Comparison of ENCODE assay signal across 12 mouse cellular contexts in genomic region chr13:105147795-105148418, GRCm38 (mm10).
DNase-seq lines count a peak whose midpoint lies in the region; ATAC-seq lines count a peak whose summit lies in the region.
"Had no signal": no experiment of that assay in that cellular context is flagged by ENCODE, and none has a peak within 500 bp of the region (broad histone marks: within the 10 kb centered on the region; RNA-seq: fewer than 3 reads in every experiment).

No protein-coding gene starts in this region.

- H3K4me2 ChIP-seq in midbrain, embryonic 12.5 days (replicated peaks), result no peak overlapping the region
- no peak overlapping the region for H3K4me2 ChIP-seq in midbrain, embryonic 16.5 days (ENCODE audit: low read length)
- no peak overlapping the region for H3K4me2 ChIP-seq in hindbrain, embryonic 13.5 days
- H3K4me2 ChIP-seq: heart, embryonic 15.5 days; limb, embryonic 12.5 days had no signal

- intact Hi-C loops in heart, postnatal 10 days (cut with DNase I), result loop anchor here (5.0 kb wide), 1 partner anchor 201 kb away; no protein-coding TSS in a partner anchor
- intact Hi-C loops in heart, postnatal 25 days (cut with DNase I), result no loop called here

- H3K36me3 ChIP-seq in midbrain, embryonic 12.5 days, result no peaks in the 10 kb centered on the region
- H3K36me3 ChIP-seq in midbrain, embryonic 16.5 days (ENCODE audit: control insufficient read depth, insufficient read depth, low read length), result no peaks in the 10 kb centered on the region
- H3K36me3 ChIP-seq in hindbrain, embryonic 13.5 days, result no peaks in the 10 kb centered on the region
- H3K36me3 ChIP-seq in splenic B cell, adult 2 months (ENCODE audit: control insufficient read depth, insufficient read depth, low read length, poor library complexity, severe bottlenecking), result no peaks in the 10 kb centered on the region
- H3K36me3 ChIP-seq: heart, embryonic 15.5 days; limb, embryonic 12.5 days had no signal

- H3K4me1 ChIP-seq in midbrain, embryonic 12.5 days, result no peaks in the 10 kb centered on the region; the same call in 1 of the 2 replicates
- H3K4me1 ChIP-seq in midbrain, embryonic 16.5 days (ENCODE audit: control insufficient read depth, insufficient read depth, low read length), result no peaks in the 10 kb centered on the region
- H3K4me1 ChIP-seq in hindbrain, embryonic 13.5 days (replicated peaks), result no peaks in the 10 kb centered on the region
- H3K4me1 ChIP-seq: heart, embryonic 15.5 days had no signal

- 55% methylated on average over 4 of the region's 4 CpGs for WGBS in midbrain, embryonic 12.5 days
- 45% methylated on average over 4 of the region's 4 CpGs for whole genome bisulfite sequencing in midbrain, embryonic 16.5 days
- WGBS in hindbrain, embryonic 13.5 days, result 54% methylated on average over 4 of the region's 4 CpGs

- ATAC-seq in midbrain, embryonic 12.5 days (ENCODE audit: low FRiP score, low read depth), result peak; percentile 57; the same call in 1 of the 2 replicates
- no peak for ATAC-seq in midbrain, embryonic 16.5 days
- ATAC-seq in hindbrain, embryonic 13.5 days (ENCODE audit: low FRiP score), result 0 out of 2 replicates have a peak, but pooled peaks have one; percentile 21
- ATAC-seq: CD4-positive, CD25-positive, alpha-beta regulatory T cell, adult 4 months; forebrain, postnatal 0 days had no signal

- H3K4me3 ChIP-seq in midbrain, embryonic 12.5 days, result no peak overlapping the region
- H3K4me3 ChIP-seq in midbrain, embryonic 16.5 days (ENCODE audit: low read depth, low read length), result no peak overlapping the region
- no peak overlapping the region for H3K4me3 ChIP-seq in hindbrain, embryonic 13.5 days
- H3K4me3 ChIP-seq: heart, embryonic 15.5 days; limb, embryonic 12.5 days had no signal

- H3K27ac ChIP-seq in midbrain, embryonic 12.5 days (replicated peaks), result no peak overlapping the region
- no peak overlapping the region for H3K27ac ChIP-seq in midbrain, embryonic 16.5 days (ENCODE audit: low read length)
- H3K27ac ChIP-seq in hindbrain, embryonic 13.5 days, result no peak overlapping the region
- H3K27ac ChIP-seq: heart, embryonic 15.5 days; limb, embryonic 12.5 days had no signal

- no peaks in the 10 kb centered on the region for H3K27me3 ChIP-seq in midbrain, embryonic 12.5 days
- H3K27me3 ChIP-seq in midbrain, embryonic 16.5 days (ENCODE audit: control insufficient read depth, insufficient read depth, low read depth, low read length), result no peaks in the 10 kb centered on the region
- H3K27me3 ChIP-seq in hindbrain, embryonic 13.5 days, result no peaks in the 10 kb centered on the region
- no peaks in the 10 kb centered on the region for H3K27me3 ChIP-seq in splenic B cell, adult 2 months (ENCODE audit: control insufficient read depth, insufficient read depth, low read length, poor library complexity, severe bottlenecking)
- H3K27me3 ChIP-seq: heart, embryonic 15.5 days; limb, embryonic 12.5 days had no signal

- no peaks in the 10 kb centered on the region for H3K9me3 ChIP-seq in midbrain, embryonic 12.5 days
- H3K9me3 ChIP-seq in midbrain, embryonic 16.5 days (replicated peaks; ENCODE audit: control insufficient read depth, low read length, poor library complexity, severe bottlenecking), result no peaks in the 10 kb centered on the region
- H3K9me3 ChIP-seq in hindbrain, embryonic 13.5 days, result no peaks in the 10 kb centered on the region
- H3K9me3 ChIP-seq: heart, embryonic 15.5 days; limb, embryonic 12.5 days had no signal

- no peak overlapping the region for H3K9ac ChIP-seq in midbrain, embryonic 12.5 days (replicated peaks)
- no peak overlapping the region for H3K9ac ChIP-seq in midbrain, embryonic 16.5 days (ENCODE audit: low read depth, low read length)
- no peak overlapping the region for H3K9ac ChIP-seq in hindbrain, embryonic 13.5 days
- H3K9ac ChIP-seq: forebrain, postnatal 0 days; heart, embryonic 15.5 days; limb, embryonic 12.5 days had no signal

- DNase-seq in heart, postnatal 10 days, result peak; percentile 10 to 11
- no peak for DNase-seq in heart, postnatal 25 days (ENCODE audit: low spot score)
- DNase-seq in splenic B cell, adult 2 months (ENCODE audit: low read depth, low spot score), result peak; percentile 11
- DNase-seq in gastrocnemius, postnatal 25 days, result no peak
- DNase-seq in adrenal gland, postnatal 25 days, result no peak
- DNase-seq: forebrain, postnatal 0 days had no signal

Comparison
In these comparisons a context has a peak if more than half of its experiments do, and no peak if none do; other contexts are left out.
1. DNase-seq: peak in heart, postnatal 10 days (2 of 2) and splenic B cell, adult 2 months (single experiment); none in heart, postnatal 25 days (single experiment), gastrocnemius, postnatal 25 days (single experiment) and adrenal gland, postnatal 25 days (single experiment).